Mouse (Mus musculus) heart, postnatal 10 days (tissue): ENCODE results near the gene Gpr65. TPM values are rescaled to one million over a fixed set of nuclear protein-coding genes. Genes with fewer than 3 reads are reported as not detected.

Source experiments
- DNase-seq, 2 experiments: peaks; one replicate each; pipeline ENCODE4 v3.0.0; 2021
- intact Hi-C: fragments of 180-260 bp; cut with DNase I; formaldehyde crosslinking; loops from one replicate; pipeline ENCODE4 v1.15.1; 2025
- total RNA-seq, 2 experiments: library from RNA; stranded (reverse); gene quantifications; 2 replicates each; pipeline ENCODE4 v1.2.3; 2021

Gpr65 gene
- total RNA-seq, 2 experiments from 2014 or later, result 0.57 to 0.72 TPM

- intact Hi-C loops, result loop anchor here (1.0 to 5.0 kb wide), 4 partner anchors 40 to 340 kb away; no protein-coding TSS in a partner anchor
- DNase-seq, result no peak
Observed at GRCm38 (mm10) chr12:98280996-98281395, 12.6 kb downstream of the Gpr65 start.

GRCm38 (mm10) chr12:98282776-98283486, 14.5 kb downstream of the Gpr65 start:
- intact Hi-C loops, result loop anchor here (5.0 kb wide), 1 partner anchor 71 kb away; no protein-coding TSS in a partner anchor
- no peak for DNase-seq

DNA sequence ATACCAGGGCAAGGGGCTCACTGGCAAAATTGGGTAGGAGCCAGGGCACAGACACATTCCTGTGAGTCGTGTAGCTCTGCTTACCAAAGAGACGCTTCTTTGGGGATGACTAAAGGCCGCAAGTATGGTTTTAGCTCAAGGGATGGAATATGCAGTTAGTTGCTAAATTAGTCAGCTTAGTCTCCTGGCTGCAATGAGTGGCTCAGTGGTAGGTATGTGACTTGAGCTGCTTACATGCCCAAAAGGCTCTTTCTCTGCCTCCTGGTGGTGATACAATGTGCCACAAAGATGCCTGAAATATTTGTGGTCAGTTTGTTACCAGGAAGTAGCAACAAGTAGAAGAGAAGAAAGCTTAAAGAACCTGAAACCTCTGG, 15.0 kb downstream of the Gpr65 start:
- intact Hi-C loops, result loop anchor here (5.0 kb wide), 1 partner anchor 71 kb away; no protein-coding TSS in a partner anchor
- no peak for DNase-seq

DNA sequence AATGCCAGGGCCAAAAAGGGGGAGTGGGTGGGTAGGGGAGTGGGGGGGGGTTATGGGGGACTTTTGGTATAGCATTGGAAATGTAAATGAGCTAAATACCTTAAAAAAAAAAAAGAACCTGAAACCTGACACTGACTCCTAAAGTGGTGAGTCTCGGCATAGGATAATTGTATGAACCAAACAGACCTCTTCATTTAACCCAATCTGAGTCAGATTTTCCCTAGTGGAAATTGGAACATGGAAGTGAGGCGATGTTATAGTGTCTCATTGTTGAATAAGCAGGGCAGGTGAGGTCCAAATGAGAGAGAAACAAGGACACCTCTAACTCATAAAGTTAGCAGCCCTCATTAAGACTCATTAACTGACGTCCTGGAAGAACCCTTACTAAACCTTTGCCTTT, 16.0 kb downstream of the Gpr65 start:
- DNase-seq, result no peak
- intact Hi-C loops, result loop anchor here (5.0 kb wide), 1 partner anchor 72 kb away; no protein-coding TSS in a partner anchor

- intact Hi-C loops, result no loop called here
- no peak for DNase-seq
Observed at GRCm38 (mm10) chr12:98290475-98290874, 22.0 kb downstream of the Gpr65 start.

- intact Hi-C loops, result no loop called here
- peak in 1 of 2 experiments; percentile 29 for DNase-seq
Observed at GRCm38 (mm10) chr12:98292278-98292677, 23.8 kb downstream of the Gpr65 start.

DNA sequence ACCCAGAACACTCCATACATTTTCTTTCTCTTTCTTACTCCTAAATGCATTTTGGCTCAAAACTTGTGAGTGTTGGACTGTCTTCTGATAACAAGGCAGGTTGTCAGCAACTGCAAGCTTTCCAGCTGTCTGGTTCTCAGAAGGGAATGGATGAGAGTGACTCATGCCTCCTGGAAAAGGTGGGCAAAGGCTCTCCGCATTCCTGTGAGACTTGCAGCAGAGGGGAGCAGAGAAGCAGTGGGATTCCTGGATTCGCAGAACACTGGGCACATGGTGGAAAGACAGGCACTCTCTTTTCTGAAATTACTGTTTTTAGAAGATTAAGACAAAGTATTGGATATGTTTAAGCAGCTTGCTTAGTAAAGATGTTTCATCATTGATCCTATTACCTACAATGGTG, 25.8 kb downstream of the Gpr65 start:
- DNase-seq, result no peak
- intact Hi-C loops, result no loop called here

DNA sequence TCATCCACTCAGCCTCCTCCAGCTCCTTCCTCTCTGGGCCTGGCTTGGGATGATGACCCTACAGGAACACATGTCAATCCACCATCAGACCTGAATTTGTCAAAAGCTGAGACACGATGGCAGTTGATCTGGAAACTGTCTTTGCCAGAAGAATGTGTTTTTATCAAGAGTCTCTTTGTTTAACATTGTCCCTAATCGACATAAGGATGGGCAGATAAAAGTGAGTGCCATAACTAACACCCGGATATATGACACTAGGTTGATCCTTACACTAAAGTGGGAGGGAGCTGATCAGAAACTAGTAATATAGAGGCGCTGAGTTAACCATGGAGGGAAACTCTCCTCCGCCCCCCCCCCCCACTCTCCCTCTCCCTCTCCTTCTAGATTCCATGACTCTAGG, 33.5 kb downstream of the Gpr65 start:
- intact Hi-C loops, result no loop called here
- DNase-seq, result no peak

- no peak for DNase-seq
- intact Hi-C loops, result no loop called here
Observed at GRCm38 (mm10) chr12:98303013-98303412, 34.6 kb downstream of the Gpr65 start.

DNA sequence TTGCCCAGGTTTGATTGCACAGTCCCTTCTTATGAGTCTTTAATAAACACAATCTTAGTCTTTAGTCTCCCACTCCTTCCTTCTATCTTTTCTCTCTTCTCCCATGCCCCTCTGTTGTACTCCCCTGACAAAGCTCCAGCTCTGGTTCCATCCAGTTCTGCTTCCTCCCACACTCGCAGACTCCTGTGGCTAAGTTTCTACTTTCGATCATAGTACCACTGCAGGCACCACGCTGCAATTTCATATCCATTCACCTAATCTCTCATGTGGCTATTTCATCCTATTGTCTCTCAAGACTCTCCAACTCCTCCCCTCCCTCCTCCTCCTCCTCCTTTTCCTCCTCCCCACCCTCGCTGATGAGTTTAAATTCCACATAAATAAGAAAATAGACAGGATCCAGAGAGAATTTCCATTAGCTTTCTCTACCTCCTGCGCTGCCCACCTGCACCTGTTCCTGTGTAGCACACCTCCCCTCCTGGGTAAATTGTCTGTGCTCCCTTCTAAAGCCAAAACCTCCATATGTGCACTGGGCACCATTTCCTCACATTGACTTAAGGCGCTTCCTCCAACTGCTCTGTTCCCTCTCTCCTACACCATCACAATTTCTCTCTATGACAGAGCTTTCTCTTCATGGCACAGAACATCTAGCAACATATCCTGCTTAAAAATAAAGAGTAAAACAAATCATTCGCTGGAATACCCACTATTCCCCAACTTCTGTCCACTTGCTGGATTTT, 38.9 kb downstream of the Gpr65 start:
- intact Hi-C loops, result no loop called here
- no peak for DNase-seq

DNA sequence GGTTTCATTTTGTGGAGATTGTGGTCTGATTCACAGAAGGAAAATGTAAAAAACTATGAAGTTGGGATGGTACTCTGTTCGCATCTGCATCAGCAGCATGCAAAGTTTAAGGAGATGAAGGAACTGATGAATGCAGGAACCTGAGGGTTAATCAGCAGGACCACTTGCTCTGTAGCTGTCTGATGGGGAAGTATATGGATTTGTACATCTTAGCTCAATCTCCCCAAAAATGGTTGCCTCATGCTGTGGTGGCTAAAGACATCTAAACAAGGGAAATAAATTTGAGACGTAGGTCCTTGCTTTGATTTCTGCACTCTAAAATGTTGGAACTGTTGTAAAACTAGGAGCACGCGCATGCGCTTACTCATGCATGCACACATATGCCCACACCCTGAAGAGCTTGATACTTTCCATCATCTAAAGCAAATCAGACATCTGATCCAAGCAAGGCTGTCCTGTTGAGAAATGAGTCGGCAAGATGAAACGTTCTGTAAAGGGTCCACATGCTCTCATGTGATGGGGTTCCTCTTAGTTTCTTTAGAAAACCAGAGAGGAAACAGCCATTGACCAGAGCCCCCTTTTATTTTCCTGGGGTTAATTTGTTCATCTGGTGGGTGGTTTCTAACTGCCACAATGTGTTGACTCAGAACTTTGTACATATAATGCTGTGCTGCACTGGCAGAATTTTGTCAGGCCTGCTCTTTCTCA, 43.1 kb downstream of the Gpr65 start:
- DNase-seq, result no peak
- intact Hi-C loops, result no loop called here

GRCm38 (mm10) chr12:98315924-98316323, 47.5 kb downstream of the Gpr65 start:
- intact Hi-C loops, result no loop called here
- no peak for DNase-seq

GRCm38 (mm10) chr12:98317718-98318340, 49.4 kb downstream of the Gpr65 start:
- DNase-seq, result no peak
- intact Hi-C loops, result no loop called here

- intact Hi-C loops, result loop anchor here (5.0 kb wide), 1 partner anchor 300 kb away; no protein-coding TSS in a partner anchor
- DNase-seq, result no peak
Observed at GRCm38 (mm10) chr12:98322426-98322825, 54.0 kb downstream of the Gpr65 start.

DNA sequence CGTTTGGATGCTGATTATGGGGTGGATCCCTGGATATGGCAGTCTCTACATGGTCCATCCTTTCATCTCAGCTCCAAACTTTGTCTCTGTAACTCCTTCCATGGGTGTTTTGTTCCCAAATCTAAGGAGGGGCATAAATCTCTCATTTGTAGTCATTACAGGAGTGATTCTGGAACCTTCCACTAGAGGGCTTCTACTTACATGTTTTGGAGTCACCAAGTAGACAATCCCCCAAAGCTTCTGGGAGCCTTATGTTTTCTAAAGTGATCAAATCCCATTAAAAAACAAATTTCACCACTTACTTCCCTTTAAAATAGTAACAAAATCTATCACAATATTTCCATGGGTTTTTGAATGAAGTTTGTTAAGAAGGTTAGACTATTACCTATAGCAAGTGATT, 55.7 kb downstream of the Gpr65 start:
- DNase-seq, result peak; percentile 11 to 42

More for the DNA sequence above, 55.7 kb downstream of the Gpr65 start:
- intact Hi-C loops, result loop anchor here (5.0 kb wide), 1 partner anchor 298 kb away; no protein-coding TSS in a partner anchor

Other genes with a start within 250 kb of the Gpr65 start
- gene Galc, start 9.2 kb upstream of the Gpr65 start, total RNA-seq, result 10 to 100 TPM in 1 of 2 experiments, 1 to 10 TPM in 1; 9.9 to 11.7 TPM